Mouse (Mus musculus) neural tube, embryonic 11.5 days (tissue): Measurements from ENCODE around the gene Pbx1. TPM values are rescaled to one million over a fixed set of nuclear protein-coding genes. Genes with fewer than 3 reads are reported as not detected.

Source experiments
- ATAC-seq: fragments of 200-750 bp; cut with Nextera tagmentation; 2 replicates; pipeline ENCODE4 v1.8.0; 2017; ENCODE audit warnings: moderate number of reproducible peaks, mild to moderate bottlenecking, moderate TSS enrichment, moderate library complexity; ENCODE audit not compliant: insufficient read depth, low FRiP score, low TSS enrichment
- DNase-seq: peaks from one replicate; pipeline ENCODE4 v3.0.0-alpha.2; 2015; ENCODE audit warnings: low spot score
- H3K27ac ChIP-seq: fragments of 300-500 bp; sonication (generic); 2 replicates; pipeline ENCODE4 v1.5.1; 2014; ENCODE audit warnings: low read depth, mild to moderate bottlenecking, low read length
- H3K27me3 ChIP-seq: fragments of 300-500 bp; sonication (generic); 2 replicates; pipeline ENCODE4 v1.6.1; 2014; ENCODE audit warnings: mild to moderate bottlenecking, low read length, mixed read lengths; ENCODE audit not compliant: control insufficient read depth, insufficient read depth
- H3K36me3 ChIP-seq: fragments of 300-500 bp; sonication (generic); 2 replicates; pipeline ENCODE4 v1.6.1; 2014; ENCODE audit warnings: mild to moderate bottlenecking, low read length, moderate library complexity, mixed read lengths; ENCODE audit not compliant: control insufficient read depth, insufficient read depth
- H3K4me1 ChIP-seq: fragments of 300-500 bp; sonication (generic); 2 replicates; pipeline ENCODE4 v1.6.1; 2014; ENCODE audit warnings: low read length, mixed read lengths; ENCODE audit not compliant: control insufficient read depth, insufficient read depth
- H3K4me2 ChIP-seq: fragments of 300-500 bp; sonication (generic); 2 replicates; pipeline ENCODE4 v1.6.1; 2014; ENCODE audit warnings: low read depth, mild to moderate bottlenecking, moderate library complexity
- H3K4me3 ChIP-seq: fragments of 300-500 bp; sonication (generic); 2 replicates; pipeline ENCODE4 v1.5.1; 2014; ENCODE audit warnings: low read depth, low read length
- H3K9ac ChIP-seq: fragments of 300-500 bp; sonication (generic); 2 replicates; pipeline ENCODE4 v1.6.1; 2014; ENCODE audit warnings: mild to moderate bottlenecking, low read length
- H3K9me3 ChIP-seq: fragments of 300-500 bp; sonication (generic); 2 replicates; pipeline ENCODE4 v1.6.1; 2016; ENCODE audit warnings: low read length; ENCODE audit not compliant: control insufficient read depth
- WGBS: fragments of 180-500 bp; shearing (Covaris S2); extraction: QIAGEN DNeasy Blood & Tissue Kit; methylation state at CpG from one replicate; pipeline ENCODE4 v1.1.7; 2014; 5-methylcytosine and 5-hydroxymethylcytosine counted together
- polyA plus RNA-seq: library from polyadenylated mRNA; unstranded; fragments of >200 nt; fragmentation: Nextera tagmentation; extraction: Ambion mirVana; gene quantifications from 2 replicates; pipeline ENCODE4 v1.2.1, GENCODE M21; 2014

Gene Pbx1
- polyA plus RNA-seq, 1 experiment from 2014 or later: 45.8 TPM

DNA sequence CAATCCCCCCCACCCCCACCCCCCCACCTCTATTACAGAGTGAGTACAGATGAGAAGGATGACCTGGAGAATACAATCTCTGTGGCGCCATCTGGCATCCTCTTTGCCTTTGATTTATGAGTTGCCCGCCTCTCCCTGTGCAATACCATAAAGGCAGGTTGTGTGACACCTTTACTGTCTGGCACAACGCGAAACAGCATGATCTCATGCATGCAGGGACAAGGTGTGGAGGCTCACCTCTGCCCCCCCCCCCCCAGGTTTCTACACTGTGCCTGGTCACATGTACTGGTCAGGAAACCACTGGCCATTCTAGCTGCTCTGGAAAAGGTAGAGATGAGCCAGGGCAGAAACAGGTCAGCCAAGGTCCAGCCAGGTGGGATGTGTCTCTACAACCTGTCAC lies 293.4 kb downstream of the Pbx1 start:
- WGBS: 72% methylated on average over 4 of the region's 4 CpGs
- no peak for ATAC-seq

DNA sequence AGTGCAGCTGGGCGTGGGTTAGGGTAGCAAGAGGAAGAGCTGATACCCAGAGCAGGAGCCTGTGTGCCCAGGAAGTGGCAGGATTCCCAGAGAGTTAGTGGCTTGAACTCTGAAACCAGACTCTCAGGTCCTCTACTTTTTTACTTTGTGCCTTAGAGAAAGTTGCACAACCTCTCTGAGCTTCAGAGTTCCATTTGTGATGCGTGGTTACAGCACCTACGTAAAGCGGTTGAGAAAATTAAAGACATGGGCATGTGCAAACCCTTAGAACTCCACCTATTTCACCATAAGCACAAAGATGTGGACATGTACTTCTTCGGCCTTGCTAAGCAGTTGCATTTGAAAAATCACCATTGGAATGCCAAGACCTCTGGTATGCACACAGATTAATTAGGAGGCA lies 294.2 kb downstream of the Pbx1 start:
- no peak overlapping the region for H3K9ac ChIP-seq
- no peaks in the 10 kb centered on the region for H3K27me3 ChIP-seq
- H3K4me2 ChIP-seq: no peak overlapping the region
- no peaks in the 10 kb centered on the region for H3K9me3 ChIP-seq
- DNase-seq (no peak), ATAC-seq (no peak)
- 96% methylated on average over 5 of the region's 5 CpGs for WGBS
- no peaks in the 10 kb centered on the region for H3K4me1 ChIP-seq
- no peak overlapping the region for H3K4me3 ChIP-seq
- no peak overlapping the region for H3K27ac ChIP-seq
- H3K36me3 ChIP-seq: no peaks in the 10 kb centered on the region

More for the DNA sequence above, 293.4 kb downstream of the Pbx1 start:
- DNase-seq: no peak
- Histone ChIP-seq H3K27ac (no peak overlapping the region), H3K4me3 (no peak overlapping the region), H3K9me3 (no peaks in the 10 kb centered on the region), H3K4me2 (no peak overlapping the region), H3K27me3 (no peaks in the 10 kb centered on the region), H3K9ac (no peak overlapping the region), H3K4me1 (no peaks in the 10 kb centered on the region), H3K36me3 (no peaks in the 10 kb centered on the region)

GRCm38 (mm10) chr1:168135545-168135944 lies 296.5 kb downstream of the Pbx1 start:
- no peak for DNase-seq
- H3K4me2 ChIP-seq: no peak overlapping the region
- H3K27ac ChIP-seq: no peak overlapping the region
- WGBS: 79% methylated on average over 6 of the region's 7 CpGs
- no peak overlapping the region for H3K4me3 ChIP-seq
- no peaks in the 10 kb centered on the region for H3K4me1 ChIP-seq
- no peak for ATAC-seq
- H3K36me3 ChIP-seq: no peaks in the 10 kb centered on the region
- no peak overlapping the region for H3K9ac ChIP-seq
- no peaks in the 10 kb centered on the region for H3K27me3 ChIP-seq
- no peaks in the 10 kb centered on the region for H3K9me3 ChIP-seq

GRCm38 (mm10) chr1:168133696-168134095 lies 298.4 kb downstream of the Pbx1 start:
- Histone ChIP-seq H3K4me3 (no peak overlapping the region), H3K4me1 (no peaks in the 10 kb centered on the region), H3K4me2 (no peak overlapping the region), H3K27me3 (no peaks in the 10 kb centered on the region), H3K36me3 (no peaks in the 10 kb centered on the region), H3K9ac (no peak overlapping the region), H3K27ac (no peak overlapping the region), H3K9me3 (no peaks in the 10 kb centered on the region)
- DNase-seq (no peak), ATAC-seq (no peak)

- DNase-seq (peak; percentile 34), ATAC-seq (no peak; the same call in 1 of the 2 replicates)
- Histone ChIP-seq H3K4me1 (no peaks in the 10 kb centered on the region), H3K9ac (no peak overlapping the region), H3K9me3 (no peaks in the 10 kb centered on the region), H3K27ac (peak overlapping the region; percentile 41), H3K36me3 (no peaks in the 10 kb centered on the region), H3K4me2 (no peak overlapping the region), H3K4me3 (no peak overlapping the region), H3K27me3 (no peaks in the 10 kb centered on the region)
- 29% methylated on average over 4 of the region's 4 CpGs for WGBS
These were observed 304.1 kb downstream of the Pbx1 start for GRCm38 (mm10) chr1:168128004-168128403.

DNA sequence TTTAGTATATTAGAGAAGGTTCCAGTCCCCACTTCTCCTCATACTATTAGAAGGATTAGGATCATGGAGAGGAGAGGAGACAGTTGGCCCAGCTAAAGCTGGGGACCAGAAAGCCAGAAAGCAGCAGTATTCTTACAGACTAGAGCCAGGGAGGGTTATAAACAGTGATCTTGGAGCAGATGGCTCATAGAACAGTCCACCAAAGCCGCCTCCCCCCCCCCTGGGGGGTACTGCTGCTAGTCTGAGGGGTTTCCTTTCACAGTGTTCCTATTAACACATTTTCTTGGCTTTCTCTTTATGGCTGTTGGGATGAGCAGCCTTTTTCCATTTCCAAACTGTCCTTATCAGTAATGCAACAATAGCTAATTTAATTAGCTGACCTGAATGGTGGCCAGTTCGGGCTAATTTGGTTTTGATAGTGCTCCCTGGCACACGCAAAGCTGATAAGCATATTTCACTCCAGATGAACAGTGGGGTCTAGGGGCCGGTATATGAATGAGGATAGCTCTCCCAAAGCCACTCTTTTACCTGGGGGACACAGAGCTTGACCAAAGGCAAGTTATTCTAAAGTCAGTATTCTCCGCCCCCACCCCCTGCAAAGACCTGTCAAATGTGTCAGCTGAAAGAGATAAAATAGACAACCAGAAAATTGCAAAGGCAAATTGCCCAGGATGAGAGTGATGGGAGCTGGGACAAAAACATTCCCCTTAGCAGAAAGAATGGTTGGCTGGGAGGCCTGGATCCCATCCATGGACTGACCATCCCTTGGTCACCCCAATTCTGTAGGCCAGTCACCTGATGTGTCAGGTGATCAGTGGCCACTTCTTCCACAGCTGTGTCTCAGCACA lies 307.2 kb downstream of the Pbx1 start:
- Histone ChIP-seq H3K4me3 (no peak overlapping the region), H3K36me3 (no peaks in the 10 kb centered on the region), H3K27ac (no peak overlapping the region), H3K4me2 (no peak overlapping the region), H3K9me3 (no peaks in the 10 kb centered on the region), H3K9ac (no peak overlapping the region), H3K27me3 (no peaks in the 10 kb centered on the region), H3K4me1 (no peaks in the 10 kb centered on the region)
- ATAC-seq (no peak), DNase-seq (no peak)
- 71% methylated on average over 5 of the region's 5 CpGs for WGBS

DNA sequence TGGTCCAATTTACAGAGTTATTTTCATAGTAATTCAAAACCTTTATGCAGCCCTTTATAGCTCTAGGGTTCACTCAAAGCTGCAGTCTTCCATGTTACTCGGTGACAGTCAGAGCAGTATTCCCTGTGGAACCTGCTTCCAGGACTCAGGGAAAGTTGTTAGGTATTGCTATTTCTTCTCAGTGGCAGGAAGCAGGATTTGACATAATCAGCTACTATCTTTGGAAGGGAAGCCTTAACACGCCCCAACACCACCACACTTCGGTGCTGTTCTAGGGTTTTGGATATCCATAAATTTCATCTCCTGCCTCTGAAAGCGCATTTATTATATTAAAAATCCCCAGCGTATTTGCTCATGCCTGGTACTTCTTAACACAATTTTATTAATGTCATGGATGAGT lies 314.0 kb downstream of the Pbx1 start:
- ATAC-seq: no peak
- no peaks in the 10 kb centered on the region for H3K9me3 ChIP-seq
- H3K4me3 ChIP-seq: no peak overlapping the region
- WGBS: 87% methylated on average over 5 of the region's 5 CpGs
- no peak overlapping the region for H3K9ac ChIP-seq
- no peak for DNase-seq
- no peak overlapping the region for H3K4me2 ChIP-seq
- no peaks in the 10 kb centered on the region for H3K36me3 ChIP-seq
- H3K27ac ChIP-seq: no peak overlapping the region
- H3K27me3 ChIP-seq: no peaks in the 10 kb centered on the region
- H3K4me1 ChIP-seq: no peaks in the 10 kb centered on the region

- no peak for ATAC-seq
- no peak for DNase-seq
- H3K27me3 ChIP-seq: no peaks in the 10 kb centered on the region
These were observed 314.7 kb downstream of the Pbx1 start for GRCm38 (mm10) chr1:168117367-168117766.

DNA sequence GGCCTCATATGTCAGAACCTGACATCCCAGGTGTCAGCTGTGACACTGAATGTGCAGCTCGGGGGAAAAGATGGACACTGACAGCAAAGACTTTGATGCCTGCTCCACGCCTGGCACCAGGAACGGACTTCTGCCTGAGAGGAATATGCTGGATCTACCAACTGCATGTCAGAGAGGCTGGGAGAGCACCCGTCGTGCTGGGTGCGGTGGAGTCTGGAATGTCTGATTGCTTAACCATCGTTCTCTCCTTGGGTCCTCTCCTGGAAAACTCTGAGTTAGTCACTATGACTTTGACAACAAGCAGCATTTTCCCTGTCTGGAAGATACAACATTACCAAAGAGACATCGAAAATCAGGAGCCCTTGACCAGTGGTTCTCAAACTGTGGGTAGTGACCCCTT lies 322.3 kb downstream of the Pbx1 start:
- ATAC-seq: no peak
- no peaks in the 10 kb centered on the region for H3K4me1 ChIP-seq
- H3K4me2 ChIP-seq: no peak overlapping the region
- no peaks in the 10 kb centered on the region for H3K36me3 ChIP-seq
- no peak overlapping the region for H3K9ac ChIP-seq
- 87% methylated on average over 8 of the region's 8 CpGs for WGBS
- no peak for DNase-seq
- no peaks in the 10 kb centered on the region for H3K9me3 ChIP-seq
- H3K4me3 ChIP-seq: no peak overlapping the region
- H3K27ac ChIP-seq: no peak overlapping the region
- H3K27me3 ChIP-seq: no peaks in the 10 kb centered on the region

More at GRCm38 (mm10) chr1:168117367-168117766, 314.7 kb downstream of the Pbx1 start:
- H3K27ac ChIP-seq: no peak overlapping the region
- no peak overlapping the region for H3K9ac ChIP-seq
- H3K4me2 ChIP-seq: no peak overlapping the region
- WGBS: 83% methylated on average over 4 of the region's 4 CpGs
- H3K36me3 ChIP-seq: no peaks in the 10 kb centered on the region
- no peaks in the 10 kb centered on the region for H3K4me1 ChIP-seq
- no peak overlapping the region for H3K4me3 ChIP-seq
- no peaks in the 10 kb centered on the region for H3K9me3 ChIP-seq
